Mouse (Mus musculus) hindbrain, embryonic 15.5 days (tissue): ENCODE results near the gene Rc3h1. TPM values are rescaled to one million over a fixed set of nuclear protein-coding genes. Genes with fewer than 3 reads are reported as not detected.

Experiments
- ATAC-seq: fragments of 200-750 bp; cut with Nextera tagmentation; 2 replicates; pipeline ENCODE4 v1.8.0; 2017; ENCODE audit warnings: low read depth, moderate number of reproducible peaks, moderate TSS enrichment; ENCODE audit not compliant: low FRiP score
- H3K27ac ChIP-seq: fragments of 300-500 bp; sonication (generic); replicated peaks from 2 replicates; pipeline ENCODE4 v1.5.1; 2015; ENCODE audit warnings: mild to moderate bottlenecking, inconsistent platforms
- H3K27me3 ChIP-seq: fragments of 300-500 bp; sonication (generic); 2 replicates; pipeline ENCODE4 v1.6.1; 2015; ENCODE audit warnings: control low read depth, inconsistent platforms
- H3K36me3 ChIP-seq: fragments of 300-500 bp; sonication (generic); 2 replicates; pipeline ENCODE4 v1.6.1; 2015; ENCODE audit warnings: control low read depth, inconsistent platforms
- H3K4me1 ChIP-seq: fragments of 300-500 bp; sonication (generic); replicated peaks from 2 replicates; pipeline ENCODE4 v1.6.1; 2015; ENCODE audit warnings: control low read depth, inconsistent platforms
- H3K4me2 ChIP-seq: fragments of 300-500 bp; sonication (generic); 2 replicates; pipeline ENCODE4 v1.6.1; 2015; ENCODE audit warnings: moderate library complexity, mild to moderate bottlenecking, inconsistent platforms
- H3K4me3 ChIP-seq: fragments of 300-500 bp; sonication (generic); 2 replicates; pipeline ENCODE4 v1.5.1; 2015; ENCODE audit warnings: mild to moderate bottlenecking, inconsistent platforms
- H3K9ac ChIP-seq: fragments of 300-500 bp; sonication (generic); 2 replicates; pipeline ENCODE4 v1.6.1; 2015; ENCODE audit warnings: inconsistent platforms
- H3K9me3 ChIP-seq: fragments of 300-500 bp; sonication (generic); 2 replicates; pipeline ENCODE4 v1.6.1; 2016; ENCODE audit warnings: control low read depth, inconsistent platforms
- WGBS: fragments of 180-500 bp; shearing (Covaris S2); methylation state at CpG from one replicate; pipeline ENCODE4 v1.1.7; 2015; 5-methylcytosine and 5-hydroxymethylcytosine counted together
- polyA plus RNA-seq: library from polyadenylated mRNA; unstranded; fragments of >200 nt; fragmentation: Nextera tagmentation; extraction: Ambion mirVana; gene quantifications from 2 replicates; pipeline ENCODE4 v1.2.1, GENCODE M21; 2015

Rc3h1 gene
- polyA plus RNA-seq, 1 experiment from 2014 or later = 7.2 TPM

DNA sequence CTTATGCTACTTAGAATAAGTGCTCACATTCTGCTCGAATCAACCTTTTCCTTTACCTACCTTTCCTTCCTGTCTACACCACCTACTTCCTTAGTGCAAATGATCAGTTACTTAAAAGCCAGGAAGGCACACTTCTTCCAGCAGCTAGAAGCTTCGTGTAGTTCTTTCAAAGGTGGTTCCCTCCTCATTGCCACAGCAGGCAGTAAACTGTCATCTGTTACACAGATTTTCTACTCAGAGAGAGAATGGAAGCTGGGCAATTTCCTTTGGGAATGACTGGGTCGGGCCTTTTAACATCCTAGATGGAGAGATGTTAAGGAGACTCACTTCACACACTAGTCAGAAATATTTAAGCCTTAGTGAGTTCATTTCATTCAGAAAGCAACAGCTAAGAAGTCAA, 99.3 kb downstream of the Rc3h1 start:
- no peak overlapping the region for H3K27ac ChIP-seq
- H3K9ac ChIP-seq = no peak overlapping the region
- no peaks in the 10 kb centered on the region for H3K9me3 ChIP-seq
- H3K4me3 ChIP-seq = no peak overlapping the region
- 0 out of 2 replicates have a peak, but pooled peaks cover 4% of the 10 kb centered on the region for H3K36me3 ChIP-seq
- no peak overlapping the region for H3K4me2 ChIP-seq
- 75% methylated on average over 3 of the region's 3 CpGs for WGBS
- ATAC-seq = no peak
- H3K4me1 ChIP-seq = no peaks in the 10 kb centered on the region
- H3K27me3 ChIP-seq = no peaks in the 10 kb centered on the region

DNA sequence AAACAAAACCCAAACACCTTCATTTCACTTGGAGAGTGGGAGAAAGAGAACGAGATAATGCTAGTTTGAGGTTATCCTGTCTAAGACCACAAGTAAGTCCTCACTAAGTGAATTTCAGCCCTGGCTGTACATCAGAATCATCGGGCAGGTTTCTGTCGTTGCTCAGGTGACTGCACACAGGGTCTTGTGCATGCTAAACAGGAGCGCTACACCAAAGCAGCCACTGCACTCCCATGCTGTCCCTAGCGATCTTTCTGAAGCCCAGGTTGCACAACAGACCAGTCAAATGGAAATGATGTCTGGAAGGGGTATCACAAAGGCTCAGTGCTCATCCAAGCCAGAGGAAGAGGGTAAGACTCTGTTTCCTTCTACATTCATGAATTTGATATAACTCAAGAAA, 100.3 kb downstream of the Rc3h1 start:
- no peak overlapping the region for H3K4me2 ChIP-seq
- H3K27me3 ChIP-seq = no peaks in the 10 kb centered on the region
- H3K4me3 ChIP-seq = no peak overlapping the region
- H3K4me1 ChIP-seq = no peaks in the 10 kb centered on the region
- 0 out of 2 replicates have a peak, but pooled peaks cover 4% of the 10 kb centered on the region for H3K36me3 ChIP-seq
- H3K9me3 ChIP-seq = no peaks in the 10 kb centered on the region
- no peak overlapping the region for H3K9ac ChIP-seq
- H3K27ac ChIP-seq = no peak overlapping the region
- ATAC-seq = no peak
- WGBS = 84% methylated on average over 5 of the region's 5 CpGs

DNA sequence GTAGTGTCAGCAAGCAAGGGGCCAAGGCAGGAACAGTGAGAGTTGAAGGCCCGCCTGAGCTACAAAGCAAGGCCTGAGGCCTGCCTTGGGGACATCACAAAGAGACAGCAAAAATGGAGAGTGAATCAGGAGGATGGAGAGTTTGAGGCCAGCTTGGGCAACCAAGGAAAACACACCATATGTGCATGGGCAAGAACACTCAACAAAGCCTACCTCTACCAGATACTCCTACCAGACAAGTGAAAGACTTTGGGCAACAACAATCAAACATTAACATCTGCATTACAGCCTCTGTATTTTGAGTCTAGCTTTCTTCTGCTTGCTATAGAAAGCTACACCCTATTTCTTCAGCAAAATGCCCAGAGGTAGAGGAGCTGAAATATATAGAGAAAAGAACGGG, 101.8 kb downstream of the Rc3h1 start:
- H3K36me3 ChIP-seq = peaks cover 13% of the 10 kb centered on the region
- H3K9me3 ChIP-seq = no peaks in the 10 kb centered on the region
- H3K4me1 ChIP-seq = no peaks in the 10 kb centered on the region
- H3K4me2 ChIP-seq = no peak overlapping the region
- no peaks in the 10 kb centered on the region for H3K27me3 ChIP-seq
- WGBS = 95% methylated on average over 2 of the region's 2 CpGs
- H3K4me3 ChIP-seq = no peak overlapping the region
- no peak overlapping the region for H3K9ac ChIP-seq
- H3K27ac ChIP-seq = no peak overlapping the region
- no peak for ATAC-seq

DNA sequence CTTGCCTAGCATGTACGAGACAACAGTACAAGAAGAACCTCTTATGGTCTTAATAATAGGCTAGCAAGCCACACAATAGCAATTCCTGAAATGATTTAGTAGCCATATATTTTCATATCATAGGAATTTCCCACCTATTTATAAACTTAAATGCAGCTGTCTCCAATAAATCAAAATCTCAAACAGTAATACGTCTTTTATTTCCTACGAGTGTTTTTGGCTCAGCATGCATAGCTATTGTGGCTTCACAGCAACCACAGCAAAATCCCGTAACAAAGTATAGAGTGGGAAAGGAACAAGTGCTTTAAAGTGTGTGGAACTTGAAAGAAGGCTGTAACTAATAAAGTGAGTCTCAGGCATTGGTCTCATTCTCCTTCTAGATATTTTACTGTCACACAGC, 104.2 kb downstream of the Rc3h1 start:
- WGBS = 93% methylated on average over 4 of the region's 4 CpGs
- Histone ChIP-seq H3K4me1 (no peaks in the 10 kb centered on the region), H3K36me3 (peaks cover 15% of the 10 kb centered on the region), H3K9ac (no peak overlapping the region), H3K27me3 (no peaks in the 10 kb centered on the region), H3K4me2 (no peak overlapping the region), H3K9me3 (no peaks in the 10 kb centered on the region), H3K27ac (no peak overlapping the region), H3K4me3 (no peak overlapping the region)
- ATAC-seq = no peak

DNA sequence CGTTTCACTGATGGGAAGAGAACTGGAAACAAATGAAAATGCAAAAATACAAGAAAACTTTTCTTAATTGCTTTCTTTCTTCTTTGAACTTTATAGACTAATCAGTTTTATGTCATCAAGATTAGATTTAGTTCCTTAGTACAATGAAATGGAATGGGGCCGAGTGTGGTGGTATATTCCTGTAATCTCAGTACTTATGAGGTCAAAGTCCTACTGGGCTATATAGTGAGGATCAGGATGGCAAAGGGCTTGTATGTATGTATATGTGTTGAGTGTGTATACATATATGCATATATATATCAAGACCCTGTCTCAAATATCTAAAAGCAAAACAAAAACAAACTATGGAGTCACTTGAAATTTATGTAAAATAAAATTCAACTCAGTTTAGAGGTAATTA, 110.2 kb downstream of the Rc3h1 start:
- no peak overlapping the region for H3K4me3 ChIP-seq
- no peak overlapping the region for H3K9ac ChIP-seq
- peaks cover 44% of the 10 kb centered on the region for H3K36me3 ChIP-seq
- no peak overlapping the region for H3K4me2 ChIP-seq
- no peaks in the 10 kb centered on the region for H3K4me1 ChIP-seq
- whole genome bisulfite sequencing = 87% methylated on average over 2 of the region's 2 CpGs
- no peaks in the 10 kb centered on the region for H3K9me3 ChIP-seq
- H3K27ac ChIP-seq = no peak overlapping the region
- H3K27me3 ChIP-seq = no peaks in the 10 kb centered on the region
- no peak for ATAC-seq

DNA sequence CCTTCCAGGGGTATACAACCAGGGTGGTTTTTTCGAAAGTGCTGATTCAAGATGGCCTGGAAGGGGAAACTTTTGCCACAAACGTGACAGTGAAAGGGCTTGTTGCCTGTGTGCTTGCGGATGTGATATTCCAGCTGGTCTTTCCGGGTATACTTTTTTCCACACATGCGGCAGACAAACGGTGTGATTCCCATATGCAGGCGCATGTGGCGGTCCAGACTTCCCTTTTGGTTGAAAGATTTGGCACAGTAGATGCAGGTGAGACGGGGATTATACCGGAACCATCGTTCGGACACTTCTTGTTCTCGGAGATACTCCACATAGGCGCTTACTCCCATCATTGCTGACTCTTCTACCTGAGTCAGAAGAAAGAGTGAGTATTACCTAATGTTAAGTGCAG, 113.8 kb downstream of the Rc3h1 start:
- WGBS = 96% methylated on average over 14 of the region's 14 CpGs

More for the DNA sequence above, 113.8 kb downstream of the Rc3h1 start:
- H3K4me2 ChIP-seq = no peak overlapping the region
- no peak overlapping the region for H3K27ac ChIP-seq
- no peaks in the 10 kb centered on the region for H3K9me3 ChIP-seq
- no peak overlapping the region for H3K9ac ChIP-seq
- ATAC-seq = no peak
- H3K27me3 ChIP-seq = no peaks in the 10 kb centered on the region
- no peak overlapping the region for H3K4me3 ChIP-seq
- no peaks in the 10 kb centered on the region for H3K4me1 ChIP-seq
- H3K36me3 ChIP-seq = peaks cover 40% of the 10 kb centered on the region

Other genes starting within 250 kb of the Rc3h1 start
- gene Rabgap1l, start 113.2 kb upstream of the Rc3h1 start, polyA plus RNA-seq = 28.3 and 30.3 TPM in 2 replicates
- 2.8 and 3.6 TPM in 2 replicates for gene Serpinc1, start 72.2 kb downstream of the Rc3h1 start, polyA plus RNA-seq
- 13.9 and 14.4 TPM in 2 replicates for gene Zbtb37, start 128.4 kb downstream of the Rc3h1 start, polyA plus RNA-seq
- gene Dars2, start 164.2 kb downstream of the Rc3h1 start, polyA plus RNA-seq = 24.0 and 26.1 TPM in 2 replicates
- gene Cenpl, start 164.3 kb downstream of the Rc3h1 start, polyA plus RNA-seq = 9.8 and 12.4 TPM in 2 replicates
- 16.0 and 18.9 TPM in 2 replicates for gene Klhl20, start 225.1 kb downstream of the Rc3h1 start, polyA plus RNA-seq
- 23.6 and 27.7 TPM in 2 replicates for gene Ankrd45, start 236.3 kb downstream of the Rc3h1 start, polyA plus RNA-seq